Mouse (Mus musculus) cortical plate, adult 2 months (tissue): ENCODE results near the gene Ank3. TPM values are rescaled to one million over a fixed set of nuclear protein-coding genes. Genes with fewer than 3 reads are reported as not detected.
A peak's percentile ranks its signal among the peaks of the same experiment; 100 is the strongest.

ENCODE experiments used
- H3K27ac ChIP-seq: fragments of 200-500 bp; 2 replicates; pipeline ENCODE4 v1.5.1; 2012; ENCODE audit warnings: low read length, control low read depth, inconsistent platforms; ENCODE audit not compliant: insufficient read depth
- H3K4me1 ChIP-seq: fragments of 200-500 bp; 2 replicates; pipeline ENCODE4 v1.6.1; 2011; ENCODE audit warnings: low read length; ENCODE audit not compliant: control insufficient read depth, insufficient read depth
- H3K4me3 ChIP-seq: fragments of 200-500 bp; 2 replicates; pipeline ENCODE4 v1.5.1; 2011; ENCODE audit warnings: mild to moderate bottlenecking, low read length, control low read depth; ENCODE audit not compliant: insufficient read depth
- CTCF ChIP-seq: fragments of 200-500 bp; IDR thresholded peaks from 2 replicates; pipeline ENCODE4 v1.5.1; 2011; ENCODE audit warnings: mild to moderate bottlenecking, control low read depth, low read length; ENCODE audit not compliant: insufficient read depth; ENCODE audit errors: extremely low read depth
- POLR2A ChIP-seq: fragments of 200-500 bp; IDR thresholded peaks from 2 replicates; pipeline ENCODE4 v1.6.1; 2011; ENCODE audit warnings: mild to moderate bottlenecking, low read length, control low read depth; ENCODE audit not compliant: insufficient read depth; ENCODE audit errors: extremely low read depth
- polyA plus RNA-seq: library from polyadenylated mRNA; depleted of rRNA; stranded (reverse); fragments of >200 nt; gene quantifications from 2 replicates; pipeline ENCODE4 v1.2.3, GENCODE M21; 2012

Gene Ank3
- polyA plus RNA-seq, 1 experiment: 188 TPM

GRCm38 (mm10) chr10:69834700-69835099 is 436.1 kb downstream of the Ank3 start:
- TF ChIP-seq CTCF (no peak), POLR2A (no peak)
- H3K4me3 ChIP-seq: no peak overlapping the region

GRCm38 (mm10) chr10:69845749-69846148 is 447.2 kb downstream of the Ank3 start:
- TF ChIP-seq POLR2A: no peak
- peak; percentile 94 for TF ChIP-seq CTCF
- peaks cover 14% of the 10 kb centered on the region for H3K4me1 ChIP-seq
- no peak overlapping the region for H3K4me3 ChIP-seq
- H3K27ac ChIP-seq: no peak overlapping the region

More at GRCm38 (mm10) chr10:69834700-69835099, 436.1 kb downstream of the Ank3 start:
- Histone ChIP-seq H3K27ac (no peak overlapping the region), H3K4me1 (peaks cover 2% of the 10 kb centered on the region)

- H3K27ac ChIP-seq: no peak overlapping the region
- H3K4me1 ChIP-seq: no peaks in the 10 kb centered on the region
- no peak overlapping the region for H3K4me3 ChIP-seq
- peak; percentile 32; the same call in 1 of the 2 replicates for TF ChIP-seq CTCF
- no peak for TF ChIP-seq POLR2A
Measured at GRCm38 (mm10) chr10:69852366-69853091, 454.0 kb downstream of the Ank3 start.

- TF ChIP-seq CTCF (no peak), POLR2A (no peak)
- H3K4me1 ChIP-seq: peaks cover 6% of the 10 kb centered on the region
- H3K4me3 ChIP-seq: no peak overlapping the region
- 0 out of 2 replicates have a peak overlapping the region, but pooled peaks have one; percentile 7 for H3K27ac ChIP-seq
Measured at GRCm38 (mm10) chr10:69854587-69855185, 456.1 kb downstream of the Ank3 start.

GRCm38 (mm10) chr10:69858011-69858410 is 459.4 kb downstream of the Ank3 start:
- Histone ChIP-seq H3K4me3 (no peak overlapping the region), H3K4me1 (peaks cover 9% of the 10 kb centered on the region), H3K27ac (no peak overlapping the region)
- TF ChIP-seq CTCF (no peak), POLR2A (no peak)

- no peak overlapping the region for H3K4me3 ChIP-seq
- no peak for TF ChIP-seq CTCF
- no peak for TF ChIP-seq POLR2A
- peak overlapping the region; percentile 51 for H3K27ac ChIP-seq
- H3K4me1 ChIP-seq: peaks cover 11% of the 10 kb centered on the region
Measured at GRCm38 (mm10) chr10:69858897-69859605, 460.5 kb downstream of the Ank3 start.

GRCm38 (mm10) chr10:69859848-69860479 is 461.4 kb downstream of the Ank3 start:
- TF ChIP-seq CTCF: no peak
- TF ChIP-seq POLR2A: no peak
- Histone ChIP-seq H3K4me3 (no peak overlapping the region), H3K27ac (peak overlapping the region; percentile 4; the same call in 1 of the 2 replicates), H3K4me1 (peaks cover 11% of the 10 kb centered on the region)

GRCm38 (mm10) chr10:69862829-69863228 is 464.3 kb downstream of the Ank3 start:
- TF ChIP-seq CTCF (no peak), POLR2A (no peak)
- H3K27ac ChIP-seq: no peak overlapping the region

GRCm38 (mm10) chr10:69870348-69870747 is 471.8 kb downstream of the Ank3 start:
- peaks cover 6% of the 10 kb centered on the region; the same call in 1 of the 2 replicates for H3K4me1 ChIP-seq
- no peak overlapping the region for H3K27ac ChIP-seq
- TF ChIP-seq CTCF (peak; percentile 78), POLR2A (no peak)
- H3K4me3 ChIP-seq: no peak overlapping the region

More at GRCm38 (mm10) chr10:69862829-69863228, 464.3 kb downstream of the Ank3 start:
- Histone ChIP-seq H3K4me3 (no peak overlapping the region), H3K4me1 (peaks cover 14% of the 10 kb centered on the region)
